Mouse (Mus musculus) midbrain, postnatal 0 days (tissue): ENCODE data around the gene Cdk12. TPM values are rescaled to one million over a fixed set of nuclear protein-coding genes. Genes with fewer than 3 reads are reported as not detected.

Experiments used
- ATAC-seq: fragments of 200-750 bp; cut with Nextera tagmentation; 2 replicates; pipeline ENCODE4 v1.8.0; 2017; ENCODE audit warnings: moderate number of reproducible peaks, mild to moderate bottlenecking, moderate TSS enrichment, moderate library complexity; ENCODE audit not compliant: low FRiP score
- DNase-seq: peaks from one replicate; pipeline ENCODE4 v3.0.0-alpha.2; 2015; ENCODE audit warnings: low spot score
- H3K27ac ChIP-seq: fragments of 300-500 bp; sonication (generic); 2 replicates; pipeline ENCODE4 v1.5.1; 2014; ENCODE audit warnings: low read depth, mild to moderate bottlenecking, low read length, mixed read lengths
- H3K27me3 ChIP-seq: fragments of 300-500 bp; sonication (generic); 2 replicates; pipeline ENCODE4 v1.6.1; 2014; ENCODE audit warnings: low read length, control low read depth, mixed read lengths; ENCODE audit not compliant: insufficient read depth
- H3K36me3 ChIP-seq: fragments of 300-500 bp; sonication (generic); 2 replicates; pipeline ENCODE4 v1.6.1; 2014; ENCODE audit warnings: low read length, control low read depth, mixed read lengths; ENCODE audit not compliant: insufficient read depth
- H3K4me1 ChIP-seq: fragments of 300-500 bp; sonication (generic); 2 replicates; pipeline ENCODE4 v1.6.1; 2014; ENCODE audit warnings: mild to moderate bottlenecking, control low read depth, antibody characterized with exemption, low read length, mixed read lengths; ENCODE audit not compliant: insufficient read depth
- H3K4me2 ChIP-seq: fragments of 300-500 bp; sonication (generic); 2 replicates; pipeline ENCODE4 v1.6.1; 2014; ENCODE audit warnings: low read depth, mild to moderate bottlenecking, low read length, mixed read lengths; ENCODE audit not compliant: poor library complexity, severe bottlenecking
- H3K4me3 ChIP-seq: fragments of 300-500 bp; sonication (generic); 2 replicates; pipeline ENCODE4 v1.5.1; 2014; ENCODE audit warnings: low read depth, mild to moderate bottlenecking, low read length, moderate library complexity
- H3K9ac ChIP-seq: fragments of 300-500 bp; sonication (generic); replicated peaks from 2 replicates; pipeline ENCODE4 v1.6.1; 2014; ENCODE audit warnings: mild to moderate bottlenecking, low read length, moderate library complexity, mixed read lengths; ENCODE audit not compliant: poor library complexity, severe bottlenecking
- H3K9me3 ChIP-seq: fragments of 300-500 bp; sonication (generic); 2 replicates; pipeline ENCODE4 v1.6.1; 2016; ENCODE audit warnings: low read length, control low read depth
- CTCF ChIP-seq: IDR thresholded peaks from 2 replicates; pipeline ENCODE4 v1.5.1; 2016; ENCODE audit warnings: antibody characterized with exemption, mild to moderate bottlenecking
- WGBS: fragments of 180-500 bp; shearing (Covaris S2); extraction: QIAGEN DNeasy Blood & Tissue Kit; methylation state at CpG from one replicate; pipeline ENCODE4 v1.1.7; 2014; 5-methylcytosine and 5-hydroxymethylcytosine counted together
- polyA plus RNA-seq: library from polyadenylated mRNA; unstranded; fragments of >200 nt; fragmentation: Nextera tagmentation; extraction: Ambion mirVana; gene quantifications from 2 replicates; pipeline ENCODE4 v1.2.1, GENCODE M21; 2015
- total RNA-seq: library from RNA; depleted of rRNA; stranded (reverse); fragments of >200 nt; gene quantifications from 2 replicates; pipeline ENCODE4 v1.2.3, GENCODE M21; 2014

Cdk12 gene
- total and polyA plus RNA-seq, 2 experiments from 2014 or later = 5.7 to 25.8 TPM

DNA sequence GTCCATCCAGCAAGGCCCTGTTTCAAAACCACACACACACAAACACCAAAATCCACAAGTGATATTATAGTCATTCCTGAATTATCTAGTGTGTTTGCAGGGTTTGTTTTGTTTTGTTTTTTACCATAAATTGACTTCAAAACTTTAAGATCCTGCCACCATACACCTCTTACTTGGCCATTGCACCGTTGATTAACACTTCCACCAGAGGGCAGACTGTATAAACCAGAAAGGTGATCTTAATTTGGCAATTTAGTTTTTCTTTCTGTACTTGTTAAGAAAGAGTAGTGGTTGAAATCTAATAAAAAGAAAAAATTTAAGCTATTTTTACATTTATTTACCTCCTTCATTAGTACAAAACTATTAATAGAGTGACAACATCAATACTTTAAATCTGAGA, 44.5 kb downstream of the Cdk12 start:
- ATAC-seq (no peak), DNase-seq (peak; percentile 15)
- TF ChIP-seq CTCF = peak; percentile 53
- 83% methylated on average over 1 of the region's 1 CpGs for WGBS
- Histone ChIP-seq H3K9ac (no peak overlapping the region), H3K4me3 (no peak overlapping the region), H3K36me3 (peaks cover 28% of the 10 kb centered on the region), H3K9me3 (no peaks in the 10 kb centered on the region), H3K4me1 (no peaks in the 10 kb centered on the region), H3K4me2 (no peak overlapping the region), H3K27me3 (no peaks in the 10 kb centered on the region), H3K27ac (no peak overlapping the region)

DNA sequence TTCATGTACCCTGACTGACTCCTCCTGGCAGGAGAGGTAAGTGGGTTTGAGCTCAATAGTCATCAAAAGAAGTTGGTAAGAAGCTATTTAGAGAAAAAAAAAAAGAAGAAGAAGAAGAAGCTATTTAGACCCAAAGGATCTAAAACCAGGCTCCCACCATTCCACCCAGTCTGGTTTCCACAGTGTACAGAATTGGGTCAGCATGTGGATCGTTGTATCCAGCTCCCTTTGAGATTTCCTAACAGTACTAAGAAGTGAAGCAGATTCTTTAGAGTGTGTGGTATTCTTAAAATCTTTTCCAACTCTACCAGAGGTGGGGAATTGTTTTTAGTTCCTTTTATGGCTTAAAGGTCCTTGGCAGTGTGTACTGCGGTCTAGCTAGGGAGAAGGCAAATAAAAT, 50.9 kb downstream of the Cdk12 start:
- Histone ChIP-seq H3K27ac (no peak overlapping the region), H3K4me2 (no peak overlapping the region), H3K36me3 (peaks cover 7% of the 10 kb centered on the region; the same call in 1 of the 2 replicates), H3K4me1 (no peaks in the 10 kb centered on the region), H3K4me3 (no peak overlapping the region), H3K27me3 (no peaks in the 10 kb centered on the region), H3K9me3 (no peaks in the 10 kb centered on the region), H3K9ac (no peak overlapping the region)
- DNase-seq = no peak
- 90% methylated on average over 2 of the region's 2 CpGs for WGBS
- ATAC-seq = no peak
- TF ChIP-seq CTCF = no peak

DNA sequence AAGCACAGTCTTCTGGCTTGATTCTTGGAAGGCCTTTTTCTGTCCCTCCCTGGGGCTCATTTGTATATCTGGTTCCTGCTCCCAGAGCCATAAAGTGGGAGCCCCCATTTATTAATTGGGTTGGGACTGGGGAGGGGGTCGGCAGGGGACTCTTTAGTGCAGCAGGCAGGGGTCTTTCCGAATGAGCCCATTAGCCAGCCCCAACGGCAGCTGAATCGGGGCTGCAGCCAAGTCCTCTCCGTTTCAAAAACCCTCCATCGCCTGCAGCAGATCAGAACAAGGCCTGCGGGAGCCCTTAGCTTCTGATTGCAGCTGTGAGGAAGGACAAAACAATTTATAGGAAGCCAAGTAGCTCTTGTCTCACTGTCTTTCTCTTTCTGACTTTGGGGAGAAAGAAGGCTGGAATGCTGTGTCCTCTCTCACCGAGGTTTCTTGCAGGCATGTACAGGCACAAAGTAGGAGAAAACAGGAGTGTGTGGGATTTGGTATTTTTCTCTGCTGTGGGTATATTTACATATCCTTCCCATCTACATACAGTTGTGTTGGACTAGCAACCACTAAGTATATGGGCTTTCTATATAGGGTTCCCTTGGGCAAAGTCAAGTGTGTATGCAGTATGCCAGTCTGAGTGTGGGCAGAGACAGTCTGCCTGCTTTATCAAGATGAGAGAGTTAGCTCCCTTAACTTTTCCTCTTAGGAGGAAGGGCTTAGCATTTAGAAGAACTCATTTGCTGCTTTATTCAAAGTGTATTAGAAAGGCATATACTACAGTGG, 58.0 kb downstream of the Cdk12 start:
- no peaks in the 10 kb centered on the region for H3K27me3 ChIP-seq

DNA sequence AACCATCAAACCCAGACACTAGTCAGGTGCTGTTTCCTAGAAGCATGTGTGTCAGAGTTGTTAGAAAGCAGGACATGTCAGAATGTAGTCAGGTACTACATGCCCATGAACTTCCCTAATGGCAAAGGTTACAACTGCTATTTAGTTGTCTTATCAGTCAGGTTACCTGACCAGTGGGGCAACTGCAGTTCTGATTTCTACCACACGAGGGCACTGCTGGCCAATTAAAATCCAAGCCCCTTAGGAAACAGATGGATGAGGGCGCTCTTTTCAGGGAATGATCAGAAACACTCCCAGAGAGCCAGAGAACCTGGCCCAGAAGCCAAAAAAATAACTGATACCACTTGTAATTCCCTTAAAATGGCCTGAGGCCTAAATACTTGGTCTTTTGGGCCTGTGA, 62.2 kb downstream of the Cdk12 start:
- Histone ChIP-seq H3K27ac (no peak overlapping the region), H3K4me3 (no peak overlapping the region), H3K9me3 (no peaks in the 10 kb centered on the region), H3K4me2 (no peak overlapping the region), H3K36me3 (peaks cover 24% of the 10 kb centered on the region), H3K9ac (no peak overlapping the region), H3K4me1 (no peaks in the 10 kb centered on the region), H3K27me3 (no peaks in the 10 kb centered on the region)
- peak; percentile 98 for TF ChIP-seq CTCF
- ATAC-seq = no peak
- DNase-seq = peak; percentile 86
- WGBS = 0% methylated on average over 2 of the region's 2 CpGs

More for the DNA sequence above, 58.0 kb downstream of the Cdk12 start:
- Histone ChIP-seq H3K36me3 (peaks cover 6% of the 10 kb centered on the region), H3K4me1 (no peaks in the 10 kb centered on the region), H3K9ac (peak overlapping the region; percentile 19; the same call in 1 of the 2 replicates), H3K4me3 (no peak overlapping the region), H3K4me2 (no peak overlapping the region), H3K9me3 (no peaks in the 10 kb centered on the region), H3K27ac (no peak overlapping the region)
- WGBS = 58% methylated on average over 8 of the region's 8 CpGs
- DNase-seq (no peak), ATAC-seq (no peak)
- TF ChIP-seq CTCF = no peak

DNA sequence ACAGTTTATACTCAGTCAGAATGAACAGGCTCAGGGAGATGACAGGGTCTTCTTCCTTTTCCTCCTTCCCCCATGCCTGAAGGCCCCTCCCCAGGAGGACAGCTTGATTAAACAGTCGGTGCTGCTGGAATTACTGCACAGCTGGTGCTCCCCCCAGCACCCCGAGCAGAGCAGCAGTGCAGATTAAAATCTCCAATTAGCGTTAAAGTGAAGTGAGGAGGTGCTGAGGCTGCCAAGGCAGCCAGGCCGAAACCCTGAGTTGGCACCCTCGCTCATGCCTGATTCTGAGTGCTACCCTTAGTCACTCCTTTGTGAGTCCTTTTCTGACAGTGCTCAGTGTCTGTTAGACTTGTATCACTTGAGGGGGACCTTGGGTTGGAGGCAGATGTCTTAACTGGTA, 63.0 kb downstream of the Cdk12 start:
- H3K4me3 ChIP-seq = no peak overlapping the region
- ATAC-seq (no peak), DNase-seq (peak; percentile 14)

DNA sequence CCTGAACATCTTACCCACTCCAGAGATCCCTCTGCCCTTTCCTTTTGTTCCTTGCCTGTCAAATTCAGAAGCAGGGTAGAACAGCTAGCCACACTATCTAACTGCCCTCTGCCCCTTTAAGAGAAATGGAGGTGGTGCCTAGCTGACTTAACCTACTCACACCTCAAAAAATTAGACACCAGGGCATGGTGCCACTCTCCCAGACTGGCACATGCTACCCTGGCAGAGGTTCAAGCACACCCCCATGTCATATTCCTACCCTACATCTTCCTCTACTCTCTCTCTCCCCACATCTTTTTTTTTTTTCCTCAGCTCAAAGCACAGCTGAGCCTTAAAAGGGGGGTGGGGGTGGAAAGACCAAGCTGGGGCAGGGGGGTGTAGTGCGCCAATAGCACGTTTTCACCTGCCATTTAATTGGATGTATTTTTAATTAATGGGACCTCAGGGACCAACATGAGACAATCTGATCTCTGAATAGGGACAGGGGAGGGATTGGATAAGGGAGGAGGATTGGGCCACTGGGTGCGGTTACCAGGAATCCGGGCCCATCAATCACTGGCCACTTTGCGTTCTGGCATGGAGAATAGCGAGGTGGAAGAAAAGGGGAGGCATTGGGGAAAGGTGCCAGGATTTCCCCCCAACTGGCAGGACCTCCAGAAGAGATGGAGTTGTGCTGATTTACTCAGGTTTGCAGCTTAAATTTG, 64.0 kb downstream of the Cdk12 start:
- Histone ChIP-seq H3K4me1 (no peaks in the 10 kb centered on the region), H3K4me2 (no peak overlapping the region), H3K9me3 (no peaks in the 10 kb centered on the region), H3K9ac (no peak overlapping the region), H3K4me3 (no peak overlapping the region), H3K36me3 (peaks cover 34% of the 10 kb centered on the region), H3K27ac (no peak overlapping the region), H3K27me3 (no peaks in the 10 kb centered on the region)
- ATAC-seq (no peak), DNase-seq (peak; percentile 40)
- no peak for TF ChIP-seq CTCF
- 63% methylated on average over 6 of the region's 6 CpGs for WGBS

More for the DNA sequence above, 63.0 kb downstream of the Cdk12 start:
- Histone ChIP-seq H3K27me3 (no peaks in the 10 kb centered on the region), H3K27ac (no peak overlapping the region), H3K4me2 (no peak overlapping the region), H3K9ac (no peak overlapping the region), H3K9me3 (no peaks in the 10 kb centered on the region), H3K4me1 (no peaks in the 10 kb centered on the region), H3K36me3 (peaks cover 29% of the 10 kb centered on the region)
- TF ChIP-seq CTCF = no peak
- 58% methylated on average over 5 of the region's 5 CpGs for WGBS
